Mouse (Mus musculus) urinary bladder, postnatal 25 days (tissue): ENCODE measurements around the gene Insr.
"Not testable (repeated sequence)": the region's sequence is repeated elsewhere in the genome, so short reads cannot be mapped to it uniquely, and the experiment has no call there.

Experiments used
- DNase-seq: peaks from one replicate; pipeline ENCODE4 v3.0.0; 2022; ENCODE audit warnings: low spot score

Gene Insr

GRCm38 (mm10) chr8:3230118-3231060 lies 49.0 kb downstream of the Insr start:
- no peak for DNase-seq

GRCm38 (mm10) chr8:3227423-3227822 lies 52.0 kb downstream of the Insr start:
- DNase-seq, result no peak

GRCm38 (mm10) chr8:3225731-3226130 lies 53.7 kb downstream of the Insr start:
- no peak for DNase-seq

GRCm38 (mm10) chr8:3225184-3225583 lies 54.2 kb downstream of the Insr start:
- no peak for DNase-seq

GRCm38 (mm10) chr8:3222636-3222965 lies 56.8 kb downstream of the Insr start:
- no peak for DNase-seq

- DNase-seq, result no peak
These were observed 57.3 kb downstream of the Insr start for GRCm38 (mm10) chr8:3221960-3222635.

GRCm38 (mm10) chr8:3221047-3221959 lies 58.1 kb downstream of the Insr start:
- peak; percentile 80 for DNase-seq

GRCm38 (mm10) chr8:3220502-3220901 lies 58.9 kb downstream of the Insr start:
- no peak for DNase-seq

GRCm38 (mm10) chr8:3219921-3220411 lies 59.5 kb downstream of the Insr start:
- DNase-seq, result no peak

GRCm38 (mm10) chr8:3219266-3219665 lies 60.2 kb downstream of the Insr start:
- no peak for DNase-seq

- no peak for DNase-seq
These were observed 62.8 kb downstream of the Insr start for GRCm38 (mm10) chr8:3216541-3217092.

GRCm38 (mm10) chr8:3215561-3215960 lies 63.9 kb downstream of the Insr start:
- no peak for DNase-seq

GRCm38 (mm10) chr8:3214601-3215000 lies 64.8 kb downstream of the Insr start:
- DNase-seq, result no peak

GRCm38 (mm10) chr8:3211456-3211855 lies 68.0 kb downstream of the Insr start:
- no peak for DNase-seq

- DNase-seq, result no peak
These were observed 69.5 kb downstream of the Insr start for GRCm38 (mm10) chr8:3209960-3210359.

GRCm38 (mm10) chr8:3209268-3209667 lies 70.1 kb downstream of the Insr start:
- no peak for DNase-seq

- no peak for DNase-seq
These were observed 70.7 kb downstream of the Insr start for GRCm38 (mm10) chr8:3208729-3209128.

GRCm38 (mm10) chr8:3204758-3205443 lies 74.5 kb downstream of the Insr start:
- no peak for DNase-seq

- no peak for DNase-seq
These were observed 76.6 kb downstream of the Insr start for GRCm38 (mm10) chr8:3202792-3203191.

- DNase-seq, result not testable (repeated sequence)
These were observed 85.1 kb downstream of the Insr start for GRCm38 (mm10) chr8:3194297-3194696.

- DNase-seq, result no peak
These were observed 88.4 kb downstream of the Insr start for GRCm38 (mm10) chr8:3191006-3191405.
